4 mouse cellular contexts compared by ENCODE assay signal in genomic region chrX:76174806-76175205, GRCm38 (mm10).
DNase-seq lines count a peak whose midpoint lies in the region.
"Not testable (repeated sequence)": the region's sequence is repeated elsewhere in the genome, so short reads cannot be mapped to it uniquely, and the experiment has no call there.

No protein-coding gene starts in this region.

- not testable (repeated sequence) for H3K36me3 ChIP-seq in ES-E14 (ENCODE audit: control insufficient read depth, insufficient read depth, low read length, poor library complexity, severe bottlenecking)

- in situ Hi-C loops in ES-E14 (cut with MboI; ENCODE audit: low sequenced_read_pairs in 2 of 2, unreplicated experiment in 2 of 2) = loop anchor here in 1 of 2 experiments (25.0 kb wide), 1 partner anchor 363 kb away; no protein-coding TSS in a partner anchor

- H3K9ac ChIP-seq in ES-E14 (ENCODE audit: insufficient read depth, low read depth, low read length, poor library complexity, severe bottlenecking) = not testable (repeated sequence)

- DNase-seq in ES-CJ7 (ENCODE audit: low read depth, low spot score) = peak; percentile 65
- peak; percentile 9 for DNase-seq in ES-E14 (ENCODE audit: low read depth, low spot score)
- peak; percentile 89 for DNase-seq in R1 (ENCODE audit: low read depth, low spot score)
- DNase-seq in ZHBTc4 (ENCODE audit: low read depth, low spot score) = peak; percentile 77

- not testable (repeated sequence) for H3K9me3 ChIP-seq in ES-E14 (ENCODE audit: control insufficient read depth, insufficient read depth, low read depth, low read length)

- not testable (repeated sequence) for H3K4me3 ChIP-seq in ES-E14 (ENCODE audit: insufficient read depth in 1 of 2, low read depth in 1 of 2, low read length in 2 of 2, poor library complexity in 1 of 2, severe bottlenecking in 1 of 2)

- H3K27ac ChIP-seq in ES-E14 (ENCODE audit: insufficient read depth, low read depth, low read length, poor library complexity, severe bottlenecking) = not testable (repeated sequence)

- not testable (repeated sequence) for H3K4me1 ChIP-seq in ES-E14 (ENCODE audit: control insufficient read depth in 2 of 2, insufficient read depth in 2 of 2, low read length in 2 of 2, poor library complexity in 1 of 2)

Comparison
In these comparisons a context has a peak if more than half of its experiments do, and no peak if none do; other contexts are left out.
1. DNase-seq: peak in every context shown above with its lines; median percentile 89 in R1; 77 in ZHBTc4; 65 in ES-CJ7; 9 in ES-E14.